Mouse (Mus musculus): ENCODE measurements around the gene Dnaaf3. TPM values are rescaled to one million over a fixed set of nuclear protein-coding genes. Genes with fewer than 3 reads are reported as not detected.
A peak's percentile ranks its signal among the peaks of the same experiment; 100 is the strongest.
"Not testable (repeated sequence)": the region's sequence is repeated elsewhere in the genome, so short reads cannot be mapped to it uniquely, and the experiment has no call there.

Dnaaf3 gene
- total RNA-seq (2022): under 1 TPM in 1 of 4 experiments, not detected in 3; 0.13 TPM

DNA sequence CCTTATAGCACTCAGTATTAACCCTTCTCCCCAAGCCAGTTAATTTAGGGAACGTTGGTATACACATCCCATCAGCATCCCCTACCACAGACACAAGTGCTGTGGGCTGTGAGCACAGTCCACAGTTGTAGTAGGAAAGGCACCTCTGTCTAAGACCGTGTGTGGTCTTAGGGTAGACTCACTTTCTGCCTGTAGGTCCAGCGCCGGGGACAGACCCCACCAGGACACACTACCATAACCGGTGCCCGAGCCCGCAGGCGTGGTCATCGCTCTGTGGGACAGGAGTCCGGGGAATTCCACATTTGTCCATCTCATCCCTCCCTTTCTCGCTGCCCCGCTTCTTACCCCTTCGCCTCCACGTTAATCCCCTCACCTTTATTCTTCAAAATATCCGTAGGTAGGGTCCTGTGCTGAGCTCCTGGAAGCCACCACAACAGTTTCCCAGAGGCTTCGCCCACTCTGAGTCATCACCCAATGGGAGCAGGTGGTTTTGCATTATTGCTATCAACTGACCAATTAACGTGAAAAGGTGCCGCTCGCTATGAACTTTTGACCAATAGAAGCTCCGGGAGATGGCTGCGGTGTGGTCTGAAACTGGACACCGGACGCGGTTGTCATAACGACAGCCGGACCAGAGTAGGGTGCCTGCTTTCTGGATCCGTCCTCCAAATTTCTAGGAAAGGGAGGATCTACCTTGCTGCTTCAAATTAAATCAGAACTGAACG, at the start of gene Dnaaf3:
TSS of gene Dnaaf3 (minus strand) at position 449 of the 725 bp plus-strand sequence.
- peak in 1 of 2 experiments; percentile 36 for DNase-seq (ENCODE audit: low spot score in 2 of 2)

DNA sequence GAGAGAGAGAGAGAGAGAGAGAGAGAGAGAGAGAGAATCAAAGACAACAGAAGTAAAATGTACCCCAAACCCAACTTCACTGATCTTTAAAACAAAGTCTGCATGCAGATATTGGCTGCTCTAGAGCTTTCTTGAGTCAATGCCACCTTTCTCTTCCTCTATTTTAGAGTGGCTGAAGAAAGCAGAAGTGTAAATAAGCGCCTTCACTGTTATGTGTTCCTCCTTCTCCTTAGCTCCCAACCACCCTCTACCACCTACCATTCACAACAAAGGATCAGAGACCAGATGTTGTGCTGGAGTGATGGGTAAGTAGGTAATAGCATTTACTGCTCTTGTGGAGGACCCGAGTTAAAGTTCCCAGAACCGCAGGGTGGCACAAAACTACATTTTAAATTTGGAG, 49.2 kb upstream of the Dnaaf3 start:
- DNase-seq (ENCODE audit: low spot score in 2 of 2): not testable (repeated sequence)

DNA sequence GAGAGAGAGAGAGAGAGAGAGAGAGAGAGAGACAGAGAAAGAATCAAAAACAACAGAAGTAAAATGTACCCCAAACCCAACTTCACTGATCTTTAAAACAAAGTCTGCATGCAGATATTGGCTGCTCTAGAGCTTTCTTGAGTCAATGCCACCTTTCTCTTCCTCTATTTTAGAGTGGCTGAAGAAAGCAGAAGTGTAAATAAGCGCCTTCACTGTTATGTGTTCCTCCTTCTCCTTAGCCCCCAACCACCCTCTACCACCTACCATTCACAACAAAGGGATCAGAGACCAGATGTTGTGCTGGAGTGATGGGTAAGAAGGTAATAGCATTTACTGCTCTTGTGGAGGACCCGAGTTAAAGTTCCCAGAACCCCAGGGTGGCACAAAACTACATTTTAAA, 40.1 kb upstream of the Dnaaf3 start:
- DNase-seq (ENCODE audit: low spot score in 2 of 2): not testable (repeated sequence)

DNA sequence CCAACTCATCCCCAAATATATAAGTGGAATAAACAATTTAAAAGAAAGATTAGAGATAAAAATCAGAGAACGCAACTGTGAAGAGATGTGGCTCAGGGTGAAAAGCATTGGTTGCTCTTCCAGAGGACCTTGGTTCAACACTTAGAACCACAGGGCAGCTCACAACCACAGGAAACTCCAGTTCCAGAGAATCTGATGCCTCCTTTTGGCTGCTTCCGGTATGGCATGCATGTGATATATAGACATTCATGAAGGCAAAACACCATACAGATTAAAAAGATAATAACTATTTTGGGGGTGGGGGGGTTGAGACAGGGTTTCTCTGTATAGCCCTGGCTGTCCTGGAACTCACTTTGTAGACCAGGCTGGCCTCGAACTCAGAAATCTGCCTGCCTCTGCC, 30.4 kb upstream of the Dnaaf3 start:
- no peak for DNase-seq (ENCODE audit: low spot score in 2 of 2)

DNA sequence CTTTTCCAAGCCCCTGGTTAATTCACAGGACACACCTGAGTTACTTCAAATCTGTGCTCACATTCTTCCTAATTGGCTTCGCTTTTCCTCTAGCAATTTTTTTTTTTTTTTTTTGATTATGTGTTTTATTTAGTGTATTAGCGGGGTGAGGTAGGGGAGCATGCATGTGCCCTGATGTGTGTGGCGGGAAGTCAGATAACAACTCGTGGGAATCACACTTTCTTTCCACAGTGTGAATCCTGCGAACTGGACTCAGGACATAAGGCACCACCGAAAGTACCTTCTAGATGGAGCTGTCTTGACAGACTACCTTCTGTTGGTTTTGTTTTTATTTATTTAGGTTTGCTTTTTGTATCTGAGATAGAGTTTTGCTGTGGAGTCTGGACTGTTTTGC, 24.9 kb upstream of the Dnaaf3 start:
- no peak for DNase-seq (ENCODE audit: low spot score in 2 of 2)

DNA sequence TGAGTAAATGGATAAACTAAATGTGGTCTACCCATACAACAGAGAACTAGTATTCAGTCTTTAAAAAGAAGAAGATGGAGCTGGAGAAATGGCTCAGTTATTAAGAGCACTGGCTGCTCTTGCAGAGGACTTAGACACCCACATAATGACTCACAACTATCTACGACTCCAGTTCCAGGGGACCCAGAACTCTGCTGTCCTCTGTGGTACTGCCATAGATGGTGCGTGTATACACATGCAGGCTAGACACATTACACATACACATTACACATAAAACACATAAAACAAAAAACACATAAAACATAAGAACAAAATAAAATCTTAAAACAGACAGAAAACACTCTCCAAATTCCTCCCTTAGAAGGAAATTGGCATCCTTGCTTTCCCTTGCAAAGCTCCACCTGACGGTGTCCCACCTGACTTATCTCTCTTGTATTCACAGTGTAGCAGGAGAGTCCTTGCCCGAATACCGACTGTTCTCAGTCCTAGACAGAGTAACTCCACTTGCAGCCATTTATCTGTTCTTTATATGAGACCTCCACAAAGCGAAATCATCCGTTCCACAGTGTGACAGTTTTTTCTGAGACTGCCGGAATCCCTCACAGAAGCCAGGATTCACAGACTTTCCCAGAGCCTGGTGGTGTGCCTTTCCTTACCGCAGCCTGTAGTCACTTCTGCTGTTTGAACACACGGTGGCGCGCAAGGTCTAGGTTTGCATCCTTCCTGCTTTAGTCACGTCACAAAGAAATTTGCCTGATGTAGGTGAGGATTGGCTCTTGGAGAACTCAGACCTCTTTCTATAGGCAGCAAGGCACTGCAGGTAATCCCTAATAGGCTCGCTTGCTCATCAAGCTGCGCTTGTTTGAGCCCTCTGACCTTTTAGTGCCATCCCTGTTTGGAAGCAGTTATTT, 24.3 kb upstream of the Dnaaf3 start:
- DNase-seq (ENCODE audit: low spot score in 2 of 2): peak in 1 of 2 experiments; percentile 17

DNA sequence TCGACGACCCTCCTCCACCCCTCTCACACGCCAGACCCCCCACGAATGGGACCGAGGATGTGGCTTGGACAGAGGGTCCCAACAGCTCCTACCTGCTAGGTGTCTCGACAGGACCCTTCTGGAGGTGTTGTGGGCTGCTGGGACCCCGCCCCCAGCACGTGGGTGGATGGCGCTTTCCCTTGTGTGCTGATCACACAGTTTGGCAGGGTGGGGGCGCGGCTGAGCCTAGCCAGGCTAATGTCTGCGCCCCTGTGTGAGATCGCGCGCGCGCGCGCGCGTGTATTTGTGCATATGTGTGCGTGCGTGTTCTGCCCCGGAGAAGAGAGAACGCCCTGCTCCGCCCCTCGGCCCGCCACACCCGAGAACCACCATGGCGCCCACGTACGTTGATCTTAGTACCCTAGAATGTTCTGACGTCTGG, 15.0 kb upstream of the Dnaaf3 start, which contains the start of gene Syt5:
TSS of gene Syt5 (minus strand) at position 321 of the 421 bp plus-strand sequence.
- no peak for DNase-seq (ENCODE audit: low spot score in 2 of 2)

DNA sequence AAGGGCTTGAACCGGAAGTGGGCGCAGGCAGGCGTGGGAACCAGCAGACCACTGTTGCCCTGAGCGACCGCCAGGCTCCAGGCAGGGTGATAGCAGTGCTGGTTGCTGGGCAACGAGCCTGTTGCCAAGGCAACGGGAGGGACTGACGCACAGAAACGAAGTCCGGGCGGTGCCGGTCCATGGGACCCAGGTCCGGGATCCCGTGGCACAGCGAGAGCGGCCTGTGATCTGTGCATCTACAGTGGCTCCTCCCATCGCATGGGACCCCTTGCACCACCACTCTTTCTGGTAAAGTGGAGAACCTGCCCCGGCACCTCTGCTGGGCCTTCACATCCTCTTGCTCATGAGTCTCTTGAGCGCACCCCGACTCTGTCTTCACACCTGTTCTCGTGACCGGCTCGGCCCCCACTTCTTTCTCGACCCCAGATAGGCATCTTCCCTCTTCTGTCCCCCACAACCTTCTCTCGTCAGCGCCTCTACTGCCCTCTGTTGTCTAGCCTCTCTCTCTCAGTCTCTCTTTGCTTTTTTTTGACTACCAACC, 14.4 kb upstream of the Dnaaf3 start:
- no peak for DNase-seq (ENCODE audit: low spot score in 2 of 2)

DNA sequence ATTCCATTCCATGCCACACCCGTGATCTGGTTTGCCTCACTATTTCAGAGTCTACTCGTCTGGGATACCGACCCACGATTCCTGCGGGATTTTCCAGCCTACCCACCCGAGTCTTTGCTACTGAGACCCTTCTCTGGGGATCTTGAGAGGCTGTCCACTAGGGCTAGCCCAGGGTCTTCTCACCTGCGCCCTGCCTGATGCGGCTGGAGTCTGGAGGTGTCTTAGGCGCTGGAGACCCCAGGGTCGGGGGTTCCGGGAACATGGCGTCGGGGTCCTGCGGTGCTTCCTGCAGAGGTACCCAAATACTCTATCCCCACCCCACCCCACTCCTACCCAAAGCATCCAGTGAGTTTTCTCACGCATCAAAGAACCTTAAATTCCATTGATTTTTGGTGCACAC, 13.8 kb upstream of the Dnaaf3 start:
- no peak for DNase-seq (ENCODE audit: low spot score in 2 of 2)

DNA sequence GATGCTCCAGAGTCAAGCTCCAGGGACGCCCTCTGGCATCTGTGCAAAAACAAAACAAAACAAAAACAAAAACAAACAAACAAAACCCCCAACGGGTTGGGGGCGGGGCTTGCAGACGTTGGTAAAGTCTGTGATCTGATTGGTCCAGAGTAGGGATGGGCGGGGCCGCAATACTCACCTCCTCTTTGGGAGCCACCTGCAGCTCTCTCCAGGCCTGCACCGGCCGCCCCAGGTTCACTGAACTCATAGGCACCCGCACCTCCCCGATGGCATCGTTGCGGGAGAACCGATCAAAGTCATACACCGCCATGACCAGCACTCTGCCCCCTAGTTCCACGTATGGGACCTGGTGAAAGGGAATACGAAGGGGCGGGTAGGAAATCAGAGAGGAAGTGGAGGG, 9.8 kb upstream of the Dnaaf3 start:
- DNase-seq (ENCODE audit: low spot score in 2 of 2): no peak

DNA sequence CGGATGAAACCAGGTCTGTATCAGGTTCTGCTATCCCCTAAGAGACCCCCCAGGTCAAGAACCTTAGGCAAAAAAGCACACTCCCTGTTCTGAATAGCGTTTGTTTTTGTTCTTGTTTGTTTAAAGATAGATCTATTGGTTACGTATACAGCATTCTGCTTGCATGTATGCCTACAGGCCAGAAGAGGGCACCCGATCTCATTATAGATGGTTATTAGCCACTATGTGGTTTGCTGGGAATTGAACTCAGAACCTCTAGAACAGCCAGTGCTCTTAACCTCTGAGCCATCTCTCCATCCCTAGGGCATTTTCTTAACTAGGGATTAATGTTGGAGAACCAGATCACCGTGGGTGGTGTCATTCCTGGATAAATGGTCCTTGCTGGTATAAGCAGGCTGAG, 9.1 kb upstream of the Dnaaf3 start:
- no peak for DNase-seq (ENCODE audit: low spot score in 2 of 2)

DNA sequence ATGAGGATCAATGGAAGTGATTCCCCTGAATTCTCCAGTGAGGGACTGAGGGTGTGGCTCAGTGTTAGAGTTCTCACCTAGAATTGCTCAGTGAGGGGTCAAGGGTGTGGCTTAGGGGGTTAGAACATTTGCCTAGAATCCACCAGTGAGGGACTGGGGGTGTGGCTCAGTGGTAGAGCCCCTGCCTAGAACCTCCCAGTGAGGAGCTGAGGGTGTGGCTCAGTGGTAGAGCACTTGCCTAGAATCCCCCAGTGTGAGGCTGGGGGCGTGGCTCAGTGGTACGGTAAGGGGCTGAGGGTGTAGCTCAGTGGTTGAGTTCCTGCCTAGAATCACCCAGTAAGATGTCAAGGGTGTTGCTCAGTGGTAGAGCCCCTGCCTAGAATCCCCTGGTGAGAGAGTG, 6.8 kb upstream of the Dnaaf3 start:
- DNase-seq (ENCODE audit: low spot score in 2 of 2): no peak

DNA sequence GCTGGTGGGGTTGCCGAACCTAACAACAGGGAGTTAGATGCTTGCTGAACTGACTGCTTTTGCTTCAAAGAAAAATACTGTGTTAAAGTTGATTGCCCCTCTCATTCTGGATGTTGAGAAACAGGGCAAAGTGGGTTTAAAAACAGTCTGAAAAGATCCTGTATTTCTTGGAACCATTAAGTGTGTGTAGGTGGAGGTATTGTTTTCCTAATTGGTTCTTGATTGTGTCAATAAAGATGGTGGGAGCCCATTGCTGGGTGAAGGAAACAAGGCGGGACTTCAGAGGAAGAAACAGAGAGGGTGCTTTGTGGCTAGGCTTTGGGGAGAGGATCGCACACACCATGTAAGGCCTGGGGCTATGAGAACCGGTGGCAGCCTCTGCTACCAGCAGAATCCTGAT, 4.9 kb upstream of the Dnaaf3 start:
- no peak for DNase-seq (ENCODE audit: low spot score in 2 of 2)

DNA sequence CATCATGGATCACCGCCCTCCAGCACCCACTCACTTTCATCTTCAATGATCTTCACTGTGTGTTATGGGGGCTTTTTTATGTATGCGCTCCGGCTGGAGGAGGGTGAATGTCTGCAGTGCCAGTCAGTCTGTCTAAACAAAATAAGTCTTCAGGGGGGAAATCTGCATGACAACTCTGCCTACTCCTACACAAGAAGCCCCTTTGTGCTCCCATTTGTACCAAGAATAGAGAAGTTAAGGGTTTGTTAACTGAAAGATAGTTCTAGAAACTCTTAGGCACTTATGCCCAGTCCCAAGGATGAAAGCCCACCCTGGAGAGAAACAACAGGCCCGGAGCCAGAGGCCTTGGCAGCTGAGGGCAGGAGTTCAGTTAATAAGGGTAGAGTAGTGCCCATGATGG, 4.1 kb upstream of the Dnaaf3 start:
- DNase-seq (ENCODE audit: low spot score in 2 of 2): no peak

DNA sequence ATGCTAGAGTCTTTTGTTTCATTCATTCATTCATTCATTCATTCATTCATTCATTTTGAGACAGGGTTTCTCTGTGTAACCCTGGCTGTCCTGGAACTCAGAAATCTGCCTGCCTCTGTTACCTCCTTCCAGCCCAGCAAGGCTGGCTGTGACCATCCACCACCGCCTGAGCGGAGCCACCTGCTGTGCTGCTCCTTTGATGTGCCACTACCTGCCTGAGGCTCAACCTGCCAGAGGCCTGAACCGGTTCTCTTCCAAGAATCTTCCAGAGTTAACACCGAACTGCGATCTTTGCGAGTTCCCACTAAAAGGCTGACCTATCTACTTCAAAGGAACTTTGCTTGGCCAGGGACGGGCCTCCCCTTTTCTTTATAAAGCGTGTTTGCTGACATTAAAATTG, 2.1 kb downstream of the Dnaaf3 start:
- not testable (repeated sequence) for DNase-seq (ENCODE audit: low spot score in 2 of 2)

DNA sequence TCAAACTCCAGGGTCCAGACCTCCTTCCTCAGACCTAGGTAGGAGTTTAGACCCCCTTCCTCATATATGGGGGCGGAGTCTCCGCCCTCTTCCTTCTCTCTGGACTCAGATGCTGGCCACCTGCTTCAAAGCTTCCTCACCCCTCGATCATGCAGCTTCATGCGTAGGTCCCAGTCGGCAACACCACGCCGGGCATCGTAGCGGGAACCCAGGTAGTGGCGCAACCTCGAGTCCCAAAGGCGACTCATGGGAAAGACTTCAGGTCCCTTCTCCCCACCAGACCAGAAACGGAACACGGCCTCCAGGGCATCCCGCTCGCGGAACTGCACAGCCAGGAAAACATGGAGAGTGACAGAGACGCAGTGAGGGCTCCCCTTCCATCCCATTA, 5.0 kb downstream of the Dnaaf3 start:
- no peak for DNase-seq (ENCODE audit: low spot score in 2 of 2)

DNA sequence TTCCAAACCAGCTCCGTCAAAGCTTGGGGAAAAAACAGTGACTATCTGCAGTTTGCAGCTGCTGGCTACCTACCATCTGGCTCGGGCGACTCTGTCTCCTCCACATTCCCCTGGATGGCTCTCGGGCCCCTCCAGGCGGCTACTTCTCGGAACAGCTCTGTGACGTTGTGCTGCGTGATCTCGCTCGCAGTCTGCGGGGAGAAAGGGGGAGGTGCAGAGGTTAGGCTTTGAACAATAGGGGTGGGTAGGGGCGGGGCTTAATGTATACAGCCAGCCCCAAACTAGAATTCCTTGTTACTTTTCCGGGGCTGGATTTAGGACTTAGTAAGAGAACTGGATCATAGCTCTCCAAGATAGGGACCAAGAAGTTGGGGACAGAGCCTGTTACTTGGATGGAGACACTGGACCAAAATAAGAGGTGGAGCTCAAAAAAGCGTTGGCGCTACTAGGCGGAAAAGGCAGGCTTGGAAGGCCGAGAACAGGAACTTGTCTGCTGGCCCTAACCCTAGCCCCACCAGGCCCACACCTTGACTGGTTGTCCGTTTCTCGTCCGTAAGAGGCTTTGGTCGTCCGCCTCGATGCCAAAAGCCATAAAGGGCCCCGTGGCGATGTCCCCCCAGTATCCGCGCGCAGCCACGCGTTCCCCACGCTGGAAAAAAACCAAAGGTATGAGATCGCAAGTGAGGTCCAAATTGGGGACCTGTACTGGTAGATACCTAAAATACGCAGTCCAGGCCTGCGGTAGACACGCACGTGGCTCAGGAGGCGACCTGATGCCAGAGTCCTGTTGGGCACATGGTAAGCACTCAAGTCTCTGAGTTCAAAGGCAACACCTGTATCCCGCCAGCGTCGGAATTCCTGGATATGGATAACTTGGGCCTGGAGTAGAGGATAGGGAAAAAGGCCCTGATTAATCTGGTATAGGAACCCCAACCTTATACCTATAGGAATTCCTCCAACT, 5.6 kb downstream of the Dnaaf3 start:
- DNase-seq (ENCODE audit: low spot score in 2 of 2): peak; percentile 37 to 56

DNA sequence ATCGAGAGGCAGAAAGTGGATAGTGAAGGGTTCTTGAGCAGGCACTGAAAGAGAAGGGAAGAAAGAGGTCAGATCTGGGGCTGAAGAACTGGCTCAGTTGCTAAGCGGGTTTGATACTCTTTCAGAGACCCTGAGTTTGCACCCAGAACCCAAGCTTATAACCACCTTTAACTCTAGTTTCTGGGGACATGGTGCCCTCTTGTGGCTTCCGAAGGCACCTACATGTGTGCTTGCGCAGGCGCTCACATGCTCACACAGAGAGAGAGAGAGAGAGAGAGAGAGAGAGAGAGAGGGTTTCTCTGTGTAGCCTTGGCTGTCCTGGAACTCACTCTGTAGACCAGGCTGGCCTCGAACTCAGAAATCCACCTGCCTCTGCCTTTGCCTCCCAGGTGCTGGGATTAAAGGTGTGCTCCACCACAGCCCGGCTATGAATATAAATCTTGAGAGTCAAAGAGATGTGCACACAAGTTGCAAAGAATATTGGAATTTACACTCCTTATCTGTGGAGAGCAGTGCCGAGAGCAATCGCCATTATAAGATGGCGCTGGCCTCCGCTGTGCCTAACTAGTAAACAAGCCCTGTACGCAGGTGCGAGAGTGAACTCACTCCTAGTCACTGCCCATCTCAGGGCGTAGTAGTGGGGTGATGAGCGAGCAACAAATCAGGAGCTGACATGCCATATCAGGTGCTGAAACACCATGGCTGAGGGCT, 7.9 kb downstream of the Dnaaf3 start, which contains the start of gene Tnni3:
TSS of gene Tnni3 (minus strand) at position 18 of the 711 bp plus-strand sequence.
- DNase-seq (ENCODE audit: low spot score in 2 of 2): not testable (repeated sequence)

DNA sequence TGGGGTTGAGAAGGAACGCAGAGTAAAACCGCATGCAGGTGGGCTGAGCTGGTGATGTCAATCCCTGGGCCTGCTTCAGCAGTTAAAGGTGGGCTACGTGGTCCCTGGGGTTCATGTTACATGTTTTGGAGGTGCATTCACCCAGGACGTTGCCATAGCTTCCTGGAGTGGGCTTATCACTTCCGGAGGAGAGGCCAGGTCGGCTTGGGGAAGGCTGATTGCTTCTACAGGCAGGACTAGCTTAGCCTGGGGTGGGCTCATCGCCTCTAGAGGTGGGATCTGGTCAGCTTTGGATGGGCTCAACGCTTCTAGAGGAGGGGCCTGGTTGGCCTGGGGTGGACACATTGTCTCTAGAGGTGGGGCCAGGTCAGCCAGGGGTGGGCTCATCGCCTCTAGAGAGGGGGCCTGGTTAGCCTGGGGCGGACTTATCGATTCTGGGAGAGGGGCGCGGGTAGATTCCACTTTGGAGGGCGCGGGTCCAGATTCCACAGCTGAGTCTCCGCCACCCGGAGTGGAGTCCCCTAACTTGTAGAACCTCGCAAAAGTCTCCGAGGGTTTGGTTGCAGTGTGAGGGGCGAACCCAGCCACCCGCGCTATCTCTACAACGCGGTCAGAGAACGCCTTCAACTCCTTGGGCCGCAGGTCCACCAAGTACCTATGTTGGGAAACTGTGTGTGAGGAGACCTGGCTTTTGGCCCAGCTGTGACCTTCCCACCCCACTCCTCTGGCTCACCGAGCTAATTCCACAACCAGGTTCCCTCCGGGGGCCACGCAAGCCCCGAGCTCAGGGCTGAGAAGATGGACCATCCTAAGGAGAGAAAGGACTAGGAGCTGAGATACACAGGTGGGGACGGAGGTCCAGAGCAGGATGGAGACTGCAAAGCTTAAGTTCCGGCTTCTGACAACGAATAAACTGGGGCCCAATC, 8.8 kb downstream of the Dnaaf3 start:
- no peak for DNase-seq (ENCODE audit: low spot score in 2 of 2)
